Mouse (Mus musculus) heart, embryonic 16.5 days (tissue): ENCODE results near the gene Dennd1c. TPM values are rescaled to one million over a fixed set of nuclear protein-coding genes. Genes with fewer than 3 reads are reported as not detected.
"Not testable (repeated sequence)": the region's sequence is repeated elsewhere in the genome, so short reads cannot be mapped to it uniquely, and the experiment has no call there.

Experiments
- ATAC-seq: fragments of 200-750 bp; cut with Nextera tagmentation; replicated peaks from 2 replicates; pipeline ENCODE4 v1.8.0; 2017; ENCODE audit warnings: moderate number of reproducible peaks; ENCODE audit not compliant: insufficient read depth, low FRiP score; ENCODE audit errors: extremely low read depth
- H3K27ac ChIP-seq: fragments of 300-500 bp; sonication (generic); 2 replicates; pipeline ENCODE4 v1.5.1; 2014; ENCODE audit warnings: mild to moderate bottlenecking, low read length, control low read depth, moderate library complexity
- H3K27me3 ChIP-seq: fragments of 300-500 bp; sonication (generic); 2 replicates; pipeline ENCODE4 v1.6.1; 2014; ENCODE audit warnings: low read length, mixed read lengths; ENCODE audit not compliant: control insufficient read depth, insufficient read depth
- H3K36me3 ChIP-seq: fragments of 300-500 bp; sonication (generic); 2 replicates; pipeline ENCODE4 v1.6.1; 2014; ENCODE audit not compliant: control insufficient read depth, insufficient read depth
- H3K4me1 ChIP-seq: fragments of 300-500 bp; sonication (generic); 2 replicates; pipeline ENCODE4 v1.6.1; 2014; ENCODE audit warnings: low read length, mixed read lengths; ENCODE audit not compliant: control insufficient read depth, insufficient read depth
- H3K4me2 ChIP-seq: fragments of 300-500 bp; sonication (generic); 2 replicates; pipeline ENCODE4 v1.6.1; 2014; ENCODE audit warnings: low read depth, mild to moderate bottlenecking, control low read depth, low read length
- H3K4me3 ChIP-seq: fragments of 300-500 bp; sonication (generic); 2 replicates; pipeline ENCODE4 v1.5.1; 2014; ENCODE audit warnings: mild to moderate bottlenecking, control low read depth, low read length
- H3K9ac ChIP-seq: fragments of 300-500 bp; sonication (generic); 2 replicates; pipeline ENCODE4 v1.6.1; 2014; ENCODE audit warnings: low read length, control low read depth
- H3K9me3 ChIP-seq: fragments of 300-500 bp; sonication (generic); replicated peaks from 2 replicates; pipeline ENCODE4 v1.6.1; 2016; ENCODE audit warnings: low read length; ENCODE audit not compliant: control insufficient read depth
- whole genome bisulfite sequencing: fragments of 180-500 bp; shearing (Covaris S2); extraction: QIAGEN DNeasy Blood & Tissue Kit; methylation state at CpG from one replicate; pipeline ENCODE4 v1.1.7; 2014; 5-methylcytosine and 5-hydroxymethylcytosine counted together
- polyA plus RNA-seq: library from polyadenylated mRNA; unstranded; fragments of >200 nt; fragmentation: Nextera tagmentation; extraction: Ambion mirVana; gene quantifications from 2 replicates; pipeline ENCODE4 v1.2.1, GENCODE M21; 2015

The Dennd1c gene
- polyA plus RNA-seq, 1 experiment from 2014 or later = 4.1 TPM

DNA sequence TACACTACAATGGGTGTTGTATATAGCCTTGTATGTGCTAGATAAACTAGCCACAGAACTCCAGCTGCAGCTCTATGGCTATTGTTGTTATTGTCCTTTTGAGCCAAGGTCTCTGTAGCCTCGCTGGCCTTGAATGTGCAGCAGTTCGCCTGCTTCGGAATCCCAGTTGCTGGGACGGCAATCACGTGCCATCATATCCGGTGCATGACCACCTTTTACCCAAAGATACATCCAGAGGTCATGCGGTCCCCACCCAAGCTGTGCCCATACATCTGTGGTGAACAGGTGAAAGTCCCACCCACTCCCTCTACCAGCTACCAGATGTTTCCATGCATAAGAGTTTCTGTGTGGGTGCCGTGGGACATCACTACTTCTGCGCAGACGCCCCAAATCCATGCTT lies 17.2 kb downstream of the Dennd1c start:
- 34% methylated on average over 10 of the region's 10 CpGs for WGBS
- peaks cover 17% of the 10 kb centered on the region for H3K4me1 ChIP-seq
- no peaks in the 10 kb centered on the region for H3K9me3 ChIP-seq
- no peak overlapping the region for H3K4me3 ChIP-seq
- H3K27me3 ChIP-seq = peaks cover 24% of the 10 kb centered on the region
- no peak overlapping the region for H3K27ac ChIP-seq
- no peak for ATAC-seq
- peak overlapping the region; percentile 63; the same call in 1 of the 2 replicates for H3K9ac ChIP-seq
- peak overlapping the region; percentile 79 for H3K4me2 ChIP-seq
- no peaks in the 10 kb centered on the region for H3K36me3 ChIP-seq

DNA sequence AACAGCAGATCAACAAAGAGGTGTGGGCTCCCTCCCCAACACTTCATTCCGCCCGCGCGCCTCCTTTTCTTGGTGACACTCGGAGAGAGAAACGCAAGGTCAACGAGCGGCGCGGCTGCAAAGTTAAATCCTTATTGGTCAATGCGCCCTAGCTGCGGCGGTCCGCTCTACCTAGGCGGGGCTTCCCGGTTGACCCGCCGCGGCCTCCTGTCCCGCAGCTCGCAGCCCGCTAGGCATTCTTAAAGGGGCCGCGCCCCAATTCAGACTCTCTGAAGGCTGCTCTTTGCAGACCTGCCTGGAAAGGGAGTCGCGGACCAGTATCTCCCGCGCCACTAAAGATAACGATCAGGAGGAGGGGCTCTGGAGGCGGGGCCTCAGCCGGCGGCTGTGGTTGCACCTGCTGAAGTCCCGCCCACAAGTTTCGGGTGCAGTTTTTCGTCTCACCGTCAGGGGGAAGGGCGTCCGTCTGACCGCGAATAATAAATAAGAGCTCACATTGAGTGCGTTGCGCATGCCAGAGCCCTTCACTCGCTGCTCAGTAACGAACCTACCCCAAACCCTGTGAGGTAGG lies 18.0 kb downstream of the Dennd1c start:
- Histone ChIP-seq H3K9me3 (no peaks in the 10 kb centered on the region), H3K4me3 (peak overlapping the region; percentile 89), H3K27me3 (peaks cover 22% of the 10 kb centered on the region), H3K27ac (peak overlapping the region; percentile 87), H3K9ac (peak overlapping the region; percentile 93), H3K4me1 (peaks cover 17% of the 10 kb centered on the region), H3K4me2 (peak overlapping the region; percentile 79), H3K36me3 (no peaks in the 10 kb centered on the region)
- WGBS = under 1% methylated on average over 44 of the region's 44 CpGs
- ATAC-seq = peak; percentile 88

DNA sequence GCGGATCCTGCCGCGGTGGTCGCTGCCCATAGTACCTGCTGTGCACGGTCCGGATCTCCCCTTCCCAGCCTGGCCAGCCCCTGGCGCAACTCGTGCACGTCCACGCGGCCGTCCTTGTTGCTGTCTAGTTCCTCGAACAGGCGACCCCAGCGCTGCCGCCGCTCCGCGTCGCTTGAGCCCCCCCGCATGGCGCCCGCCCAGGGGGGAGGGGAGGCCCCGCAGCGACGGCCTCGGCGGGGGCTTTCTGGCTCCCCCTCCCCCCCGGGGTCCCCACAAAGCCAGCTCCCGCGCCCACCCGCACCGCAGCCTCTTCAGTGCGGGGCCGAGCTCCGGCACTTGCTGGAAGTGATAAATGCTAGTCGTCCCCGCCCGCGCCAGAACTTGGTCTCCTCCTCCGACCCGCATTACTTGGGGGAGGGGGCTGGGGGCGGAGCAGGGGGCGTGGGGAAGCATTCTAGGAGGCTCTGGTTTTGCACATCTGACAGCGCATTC lies 18.8 kb downstream of the Dennd1c start, which contains the start of gene Slc25a23:
Gene Slc25a23, minus strand, starts transcription at position 378 of the 492 bp plus-strand sequence.
- H3K27ac ChIP-seq = peak within 1 kb of the TSS; percentile 87
- ATAC-seq = peak; percentile 79
- peaks cover 22% of the 10 kb centered on the region for H3K27me3 ChIP-seq
- peak within 1 kb of the TSS; percentile 79 for H3K4me2 ChIP-seq
- H3K9ac ChIP-seq = peak within 1 kb of the TSS; percentile 93
- no peaks in the 10 kb centered on the region for H3K9me3 ChIP-seq
- peaks cover 17% of the 10 kb centered on the region for H3K4me1 ChIP-seq
- 0 out of 2 replicates have a peak, but pooled peaks cover 4% of the 10 kb centered on the region for H3K36me3 ChIP-seq
- WGBS = under 1% methylated on average over 39 of the region's 45 CpGs
- peak within 1 kb of the TSS; percentile 89 for H3K4me3 ChIP-seq

DNA sequence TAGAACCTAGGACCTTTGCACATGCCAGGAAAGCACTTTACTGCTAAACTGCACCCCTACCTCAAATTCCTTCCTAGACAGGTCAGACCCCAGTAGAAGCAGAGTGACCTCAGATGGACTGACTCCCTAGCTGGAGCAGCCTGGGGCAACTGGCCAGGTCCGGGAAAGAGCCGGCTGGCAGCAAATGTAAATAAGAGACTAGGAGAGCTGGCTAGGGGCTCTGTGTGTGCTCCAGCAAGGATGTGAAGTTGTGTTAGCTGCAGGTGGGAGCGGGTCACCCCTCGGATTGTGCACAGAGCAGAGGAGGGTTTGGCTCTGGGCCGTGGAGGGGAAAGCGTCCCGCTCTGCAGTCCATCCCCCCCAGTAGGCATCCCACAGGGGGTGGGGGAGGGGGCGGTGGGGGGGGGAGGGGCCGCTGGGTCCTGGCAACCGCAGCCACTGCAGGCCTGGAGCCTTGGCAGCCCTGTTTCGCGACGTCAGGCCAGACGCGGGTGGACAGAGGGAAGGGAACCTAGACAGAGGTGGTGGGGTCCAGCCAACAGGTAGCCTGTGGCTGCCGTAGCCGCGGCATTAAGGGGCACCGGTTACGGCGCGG lies 19.3 kb downstream of the Dennd1c start, which contains the start of gene Crb3:
Gene Crb3, plus strand, starts transcription at position 215 of the 595 bp plus-strand sequence.
- WGBS = under 1% methylated on average over 18 of the region's 22 CpGs
- Histone ChIP-seq H3K4me2 (peak within 1 kb of the TSS; percentile 79), H3K27me3 (peaks cover 22% of the 10 kb centered on the region), H3K27ac (peak within 1 kb of the TSS; percentile 87), H3K9ac (peak within 1 kb of the TSS; percentile 93), H3K4me3 (peak within 1 kb of the TSS; percentile 89), H3K36me3 (0 out of 2 replicates have a peak, but pooled peaks cover 4% of the 10 kb centered on the region), H3K4me1 (peaks cover 17% of the 10 kb centered on the region), H3K9me3 (no peaks in the 10 kb centered on the region)
- peak; percentile 8; the same call in 1 of the 2 replicates for ATAC-seq

DNA sequence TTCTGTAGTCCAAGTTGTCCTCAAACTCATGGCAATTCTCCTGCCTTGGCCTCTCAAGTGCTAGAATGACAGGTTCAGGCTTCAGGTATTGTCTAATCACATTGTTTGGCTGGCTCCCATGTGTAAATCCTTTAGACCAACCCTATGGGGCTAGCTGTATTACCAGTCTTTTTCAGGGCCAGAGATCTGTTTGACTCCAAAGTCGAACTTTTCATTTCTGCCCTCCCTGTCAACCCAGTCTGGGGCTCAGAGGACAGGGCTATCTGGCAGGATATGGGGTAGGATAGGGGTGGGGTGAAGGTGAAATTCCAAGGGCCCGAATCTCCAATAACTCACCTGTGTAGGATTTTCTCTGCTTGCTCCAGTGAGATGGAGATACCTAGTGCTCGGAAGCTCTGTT lies 22.1 kb downstream of the Dennd1c start:
- peaks cover 20% of the 10 kb centered on the region for H3K36me3 ChIP-seq

DNA sequence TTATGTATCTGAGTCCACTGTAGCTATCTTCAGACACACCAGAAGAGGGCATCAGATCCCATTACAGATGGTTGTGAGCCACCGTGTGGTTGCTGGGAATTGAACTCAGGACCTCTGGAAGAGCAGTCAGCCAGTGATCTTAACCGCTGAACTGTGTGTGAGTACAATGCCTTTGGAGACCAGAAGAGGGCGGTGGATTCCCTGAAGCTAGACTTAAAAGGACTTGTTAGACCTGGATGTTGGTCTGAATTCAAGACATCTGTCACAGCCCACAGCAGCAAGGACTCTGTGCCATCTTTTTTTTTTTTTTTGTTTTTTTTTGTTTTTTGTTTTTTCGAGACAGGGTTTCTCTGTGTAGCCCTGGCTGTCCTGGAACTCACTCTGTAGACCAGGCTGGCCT lies 26.6 kb downstream of the Dennd1c start:
- not testable (repeated sequence) for H3K9me3 ChIP-seq, H3K4me3 ChIP-seq, ATAC-seq, H3K4me1 ChIP-seq, H3K27ac ChIP-seq, H3K4me2 ChIP-seq, H3K27me3 ChIP-seq, H3K9ac ChIP-seq
- 77% methylated on average over 4 of the region's 4 CpGs for WGBS
- peaks cover 26% of the 10 kb centered on the region for H3K36me3 ChIP-seq

More for the DNA sequence above, 22.1 kb downstream of the Dennd1c start:
- Histone ChIP-seq H3K27me3 (peaks cover 4% of the 10 kb centered on the region), H3K27ac (no peak overlapping the region), H3K4me1 (peaks cover 17% of the 10 kb centered on the region), H3K9ac (no peak overlapping the region), H3K9me3 (no peaks in the 10 kb centered on the region), H3K4me3 (no peak overlapping the region), H3K4me2 (no peak overlapping the region)
- no peak for ATAC-seq
- WGBS = 84% methylated on average over 3 of the region's 3 CpGs

DNA sequence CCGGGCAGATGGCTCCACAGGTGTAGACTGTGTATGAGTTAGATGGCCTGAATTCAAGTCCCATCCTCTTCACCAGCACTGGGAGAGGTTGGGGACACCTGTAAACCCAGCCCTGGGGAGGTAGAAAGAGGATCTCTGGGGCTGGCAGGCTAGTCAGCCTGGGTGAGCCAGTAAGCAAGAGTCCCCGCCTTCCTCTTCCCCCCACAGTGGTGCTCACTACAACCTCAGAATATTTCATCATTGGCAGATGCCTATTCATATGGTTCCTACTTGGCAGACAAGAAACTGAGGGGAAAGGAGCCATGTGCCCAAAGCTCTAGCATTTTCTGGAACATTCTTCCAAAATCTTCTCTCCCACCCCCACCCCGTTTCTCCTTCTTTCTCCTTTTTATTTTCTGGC lies 29.5 kb downstream of the Dennd1c start:
- peaks cover 22% of the 10 kb centered on the region for H3K36me3 ChIP-seq
- WGBS = 89% methylated on average over 3 of the region's 3 CpGs
- H3K9ac ChIP-seq = no peak overlapping the region
- H3K4me2 ChIP-seq = no peak overlapping the region
- H3K4me1 ChIP-seq = no peaks in the 10 kb centered on the region
- H3K27ac ChIP-seq = no peak overlapping the region
- H3K4me3 ChIP-seq = no peak overlapping the region
- no peaks in the 10 kb centered on the region for H3K9me3 ChIP-seq
- H3K27me3 ChIP-seq = no peaks in the 10 kb centered on the region
- no peak for ATAC-seq

DNA sequence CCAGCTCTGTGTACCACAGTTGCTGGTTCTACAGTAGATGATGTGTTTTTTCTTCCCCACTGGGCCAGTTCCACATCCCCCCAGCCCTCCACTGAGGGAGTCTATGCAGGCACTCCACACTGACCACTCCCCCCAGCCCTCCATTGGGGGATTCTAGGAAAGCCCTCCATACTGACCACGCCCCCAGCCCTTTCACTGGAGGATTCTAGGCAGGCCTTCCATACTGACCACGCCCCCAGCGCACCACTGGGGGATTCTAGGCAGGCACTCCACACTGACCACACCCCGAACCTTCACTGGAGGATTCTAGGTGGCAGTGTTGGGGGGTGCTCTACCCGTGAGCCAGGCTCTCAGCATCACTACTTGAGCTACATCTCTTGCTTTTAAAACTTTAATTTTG lies 30.9 kb downstream of the Dennd1c start:
- Histone ChIP-seq H3K27ac (no peak overlapping the region), H3K36me3 (peaks cover 12% of the 10 kb centered on the region), H3K4me2 (no peak overlapping the region), H3K27me3 (no peaks in the 10 kb centered on the region), H3K9ac (no peak overlapping the region), H3K4me3 (no peak overlapping the region), H3K9me3 (no peaks in the 10 kb centered on the region), H3K4me1 (peaks cover 3% of the 10 kb centered on the region; the same call in 1 of the 2 replicates)
- ATAC-seq = no peak
- WGBS = 36% methylated on average over 5 of the region's 5 CpGs

DNA sequence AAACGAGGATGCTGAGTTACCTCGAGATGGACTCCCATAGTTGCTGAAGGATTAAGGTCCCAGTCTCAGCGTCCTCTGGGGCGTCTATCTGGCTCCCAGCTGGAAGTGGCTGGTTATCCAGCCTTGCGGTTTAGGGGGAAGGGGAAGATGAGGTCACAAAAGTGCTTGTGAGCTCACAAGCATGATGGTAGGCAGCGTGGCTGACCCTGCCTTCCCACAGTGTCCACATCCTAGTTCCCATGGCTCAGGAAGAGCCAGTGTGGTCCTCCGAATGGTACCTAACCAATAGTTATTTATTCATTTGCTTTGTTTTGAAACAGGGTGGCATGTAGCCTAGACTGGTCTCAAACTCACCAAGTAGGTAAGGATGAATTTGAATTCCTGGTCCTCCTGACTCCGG lies 36.8 kb downstream of the Dennd1c start, which contains the start of gene Slc25a41:
Gene Slc25a41, minus strand, starts transcription at position 101 of the 400 bp plus-strand sequence.
- ATAC-seq = no peak

More for the DNA sequence above, 36.8 kb downstream of the Dennd1c start, which contains the start of gene Slc25a41:
- WGBS = 63% methylated on average over 8 of the region's 8 CpGs
- Histone ChIP-seq H3K9me3 (no peaks in the 10 kb centered on the region), H3K4me2 (no peak within 1 kb of the TSS), H3K27ac (no peak within 1 kb of the TSS), H3K9ac (no peak within 1 kb of the TSS), H3K4me3 (no peak within 1 kb of the TSS), H3K4me1 (peaks cover 3% of the 10 kb centered on the region; the same call in 1 of the 2 replicates), H3K36me3 (no peaks in the 10 kb centered on the region; the same call in 1 of the 2 replicates), H3K27me3 (peaks cover 12% of the 10 kb centered on the region)
